Mouse (Mus musculus) cortical plate, adult 2 months (tissue): ENCODE data around the gene Wfdc12.

Source experiments
- CTCF ChIP-seq: fragments of 200-500 bp; IDR thresholded peaks from 2 replicates; pipeline ENCODE4 v1.5.1; 2011; ENCODE audit warnings: mild to moderate bottlenecking, control low read depth, low read length; ENCODE audit not compliant: insufficient read depth; ENCODE audit errors: extremely low read depth
- POLR2A ChIP-seq: fragments of 200-500 bp; IDR thresholded peaks from 2 replicates; pipeline ENCODE4 v1.6.1; 2011; ENCODE audit warnings: mild to moderate bottlenecking, low read length, control low read depth; ENCODE audit not compliant: insufficient read depth; ENCODE audit errors: extremely low read depth

DNA sequence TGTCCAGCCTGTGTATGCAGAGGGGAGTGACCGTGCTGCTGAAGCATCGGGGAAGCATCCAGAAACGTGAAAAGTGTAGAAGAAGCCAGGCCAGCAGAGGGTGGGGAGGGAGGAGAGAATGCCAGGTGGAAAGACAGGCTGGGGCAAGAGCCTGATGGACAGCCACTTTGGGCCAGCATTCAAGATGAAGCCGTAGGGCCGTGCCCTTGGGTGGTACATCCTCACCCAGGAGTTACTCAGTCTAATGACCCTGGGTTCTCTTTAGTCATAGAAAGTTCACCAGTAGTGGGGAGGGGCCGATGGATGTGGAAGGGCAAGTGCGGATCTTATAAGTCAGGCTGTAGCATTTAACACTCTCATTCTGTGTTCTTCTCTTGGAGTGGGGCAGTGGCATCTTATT is 34.2 kb downstream of the Wfdc12 start:
- TF ChIP-seq CTCF (no peak), POLR2A (no peak)
